Mouse (Mus musculus) Patski (cell line): Measurements from ENCODE around the gene Mdfi. TPM values are rescaled to one million over a fixed set of nuclear protein-coding genes. Genes with fewer than 3 reads are reported as not detected.
A peak's percentile ranks its signal among the peaks of the same experiment; 100 is the strongest.

ENCODE experiments used
- ATAC-seq: fragments of 100-300 bp; one replicate; pipeline ENCODE4 v1.8.0; 2021
- CTCF ChIA-PET: fragments of 350-600 bp; sonication (Branson Sonifier 250); formaldehyde crosslinking; loops from one replicate; lab custom pipeline; 2022; ENCODE audit warnings: inconsistent platforms; lab: Charles Lee
- POLR2A ChIA-PET: fragments of 350-600 bp; sonication (Branson Sonifier 250); formaldehyde crosslinking; loops from one replicate; lab custom pipeline; 2022; ENCODE audit warnings: antibody characterized with exemption, inconsistent platforms; lab: Charles Lee
- DNase-seq: peaks from one replicate; pipeline ENCODE4 v3.0.0-alpha.2; 2011; ENCODE audit warnings: low read depth, low spot score
- H3K27me3 ChIP-seq: fragments of 371-371 bp; one replicate; pipeline ENCODE4 v1.5.1; 2021
- CTCF ChIP-seq: fragments of 100-300 bp; IDR thresholded peaks from one replicate; pipeline ENCODE4 v1.5.1; 2021
- in situ Hi-C: fragments of 300-500 bp; cut with MboI; formaldehyde crosslinking; loops from 3 replicates; pipeline ENCODE4 v1.11.1; 2018; ENCODE audit warnings: low pct_unique_long_range_greater_than_20kb, mixed read lengths
- polyA plus RNA-seq: library from polyadenylated mRNA; unstranded; gene quantifications from one replicate; pipeline ENCODE4 v1.2.3, GENCODE M21; 2021

Gene Mdfi
- polyA plus RNA-seq, 1 experiment from 2014 or later: not detected

GRCm38 (mm10) chr17:47788996-47789395 lies 45.5 kb downstream of the Mdfi start:
- no peaks in the 10 kb centered on the region for H3K27me3 ChIP-seq
- CTCF ChIA-PET: interaction anchor here (1.0 to 2.1 kb wide), 4 partner anchors 14 to 63 kb away, joined by 3 to 5 read pairs (median 4); no protein-coding TSS in a partner anchor
- no peak for TF ChIP-seq CTCF
- no peak for DNase-seq
- in situ Hi-C loops: no loop called here
- no peak for ATAC-seq
- POLR2A ChIA-PET: no interaction called here

- CTCF ChIA-PET: interaction anchor here (2.0 kb wide), 1 partner anchor 16 kb away, joined by 5 read pairs; no protein-coding TSS in a partner anchor
- no peak for ATAC-seq
- no peak for DNase-seq
Observed at GRCm38 (mm10) chr17:47788306-47788705, 46.2 kb downstream of the Mdfi start.

GRCm38 (mm10) chr17:47787632-47788031 lies 46.9 kb downstream of the Mdfi start:
- no peaks in the 10 kb centered on the region for H3K27me3 ChIP-seq
- in situ Hi-C loops: no loop called here
- ATAC-seq (no peak), DNase-seq (no peak)
- ChIA-PET CTCF (interaction anchor here (2.0 kb wide), 1 partner anchor 15 kb away, joined by 5 read pairs; no protein-coding TSS in a partner anchor), POLR2A (no interaction called here)
- no peak for TF ChIP-seq CTCF

More at GRCm38 (mm10) chr17:47788306-47788705, 46.2 kb downstream of the Mdfi start:
- H3K27me3 ChIP-seq: no peaks in the 10 kb centered on the region
- in situ Hi-C loops: no loop called here
- TF ChIP-seq CTCF: no peak
- POLR2A ChIA-PET: no interaction called here

GRCm38 (mm10) chr17:47784411-47784810 lies 50.1 kb downstream of the Mdfi start:
- ATAC-seq: no peak
- ChIA-PET POLR2A (no interaction called here), CTCF (interaction anchor here (0.6 to 1.2 kb wide), 2 partner anchors 9 to 11 kb away, joined by 3 read pairs; no protein-coding TSS in a partner anchor)
- in situ Hi-C loops: no loop called here
- TF ChIP-seq CTCF: no peak
- no peaks in the 10 kb centered on the region for H3K27me3 ChIP-seq
- DNase-seq: no peak

GRCm38 (mm10) chr17:47783445-47784223 lies 50.9 kb downstream of the Mdfi start:
- TF ChIP-seq CTCF: no peak
- no peaks in the 10 kb centered on the region for H3K27me3 ChIP-seq
- DNase-seq: no peak
- in situ Hi-C loops: no loop called here
- ChIA-PET POLR2A (interaction anchor here (1.1 kb wide), 1 partner anchor 211 kb away, joined by 3 read pairs; no protein-coding TSS in a partner anchor), CTCF (interaction anchor here (0.6 to 1.2 kb wide), 4 partner anchors 9 to 43 kb away, joined by 3 read pairs; no protein-coding TSS in a partner anchor)
- ATAC-seq: no peak

- DNase-seq (no peak), ATAC-seq (no peak)
- ChIA-PET CTCF (interaction anchor here (1.1 kb wide), 1 partner anchor 10 kb away, joined by 3 read pairs; no protein-coding TSS in a partner anchor), POLR2A (no interaction called here)
- in situ Hi-C loops: no loop called here
- TF ChIP-seq CTCF: no peak
- H3K27me3 ChIP-seq: no peaks in the 10 kb centered on the region
Observed at GRCm38 (mm10) chr17:47782486-47782885, 52.0 kb downstream of the Mdfi start.

GRCm38 (mm10) chr17:47780470-47780869 lies 54.0 kb downstream of the Mdfi start:
- peak; percentile 18 for ATAC-seq
- in situ Hi-C loops: no loop called here
- TF ChIP-seq CTCF: no peak
- no peak for DNase-seq
- H3K27me3 ChIP-seq: no peaks in the 10 kb centered on the region
- ChIA-PET POLR2A (interaction anchor here (1.0 to 2.0 kb wide), 2 partner anchors 14 to 42 kb away, joined by 3 to 4 read pairs; no protein-coding TSS in a partner anchor), CTCF (interaction anchor here (0.9 to 1.9 kb wide), 2 partner anchors 14 to 15 kb away, joined by 3 to 8 read pairs; no protein-coding TSS in a partner anchor)

- POLR2A ChIA-PET: interaction anchor here (0.6 kb wide), 1 partner anchor 558 kb away, joined by 3 read pairs; no protein-coding TSS in a partner anchor
- no peaks in the 10 kb centered on the region for H3K27me3 ChIP-seq
- ATAC-seq (no peak), DNase-seq (no peak)
- in situ Hi-C loops: no loop called here
- CTCF ChIA-PET: interaction anchor here (1.1 kb wide), 1 partner anchor 14 kb away, joined by 3 read pairs; no protein-coding TSS in a partner anchor
- TF ChIP-seq CTCF: no peak
Observed at GRCm38 (mm10) chr17:47777141-47777540, 57.4 kb downstream of the Mdfi start.

- ATAC-seq (no peak), DNase-seq (no peak)
- POLR2A ChIA-PET: interaction anchor here (0.7 kb wide), 1 partner anchor 73 kb away, joined by 3 read pairs; no protein-coding TSS in a partner anchor
- H3K27me3 ChIP-seq: no peaks in the 10 kb centered on the region
- in situ Hi-C loops: no loop called here
- CTCF ChIA-PET: interaction anchor here (0.8 to 2.3 kb wide), 5 partner anchors 10 to 33 kb away, joined by 3 to 8 read pairs (median 3); no protein-coding TSS in a partner anchor
- TF ChIP-seq CTCF: no peak
Observed at GRCm38 (mm10) chr17:47773604-47774003, 60.9 kb downstream of the Mdfi start.

GRCm38 (mm10) chr17:47769389-47770299 lies 64.8 kb downstream of the Mdfi start:
- in situ Hi-C loops: no loop called here
- CTCF ChIA-PET: no interaction called here
- ATAC-seq (no peak), DNase-seq (no peak)
- no peaks in the 10 kb centered on the region for H3K27me3 ChIP-seq
- POLR2A ChIA-PET: no interaction called here
- no peak for TF ChIP-seq CTCF
